Mouse (Mus musculus) MN1 (cell line): Measurements from ENCODE around the gene Il12rb1.

Experiments used
- DNase-seq: peaks from one replicate; pipeline ENCODE4 v3.0.0-alpha.2; 2016; ENCODE audit warnings: low spot score

Il12rb1 gene

GRCm38 (mm10) chr8:70808239-70808638 lies at the start of gene Il12rb1:
Il12rb1 (plus strand) TSS chr8:70808449.
- no peak for DNase-seq

DNA sequence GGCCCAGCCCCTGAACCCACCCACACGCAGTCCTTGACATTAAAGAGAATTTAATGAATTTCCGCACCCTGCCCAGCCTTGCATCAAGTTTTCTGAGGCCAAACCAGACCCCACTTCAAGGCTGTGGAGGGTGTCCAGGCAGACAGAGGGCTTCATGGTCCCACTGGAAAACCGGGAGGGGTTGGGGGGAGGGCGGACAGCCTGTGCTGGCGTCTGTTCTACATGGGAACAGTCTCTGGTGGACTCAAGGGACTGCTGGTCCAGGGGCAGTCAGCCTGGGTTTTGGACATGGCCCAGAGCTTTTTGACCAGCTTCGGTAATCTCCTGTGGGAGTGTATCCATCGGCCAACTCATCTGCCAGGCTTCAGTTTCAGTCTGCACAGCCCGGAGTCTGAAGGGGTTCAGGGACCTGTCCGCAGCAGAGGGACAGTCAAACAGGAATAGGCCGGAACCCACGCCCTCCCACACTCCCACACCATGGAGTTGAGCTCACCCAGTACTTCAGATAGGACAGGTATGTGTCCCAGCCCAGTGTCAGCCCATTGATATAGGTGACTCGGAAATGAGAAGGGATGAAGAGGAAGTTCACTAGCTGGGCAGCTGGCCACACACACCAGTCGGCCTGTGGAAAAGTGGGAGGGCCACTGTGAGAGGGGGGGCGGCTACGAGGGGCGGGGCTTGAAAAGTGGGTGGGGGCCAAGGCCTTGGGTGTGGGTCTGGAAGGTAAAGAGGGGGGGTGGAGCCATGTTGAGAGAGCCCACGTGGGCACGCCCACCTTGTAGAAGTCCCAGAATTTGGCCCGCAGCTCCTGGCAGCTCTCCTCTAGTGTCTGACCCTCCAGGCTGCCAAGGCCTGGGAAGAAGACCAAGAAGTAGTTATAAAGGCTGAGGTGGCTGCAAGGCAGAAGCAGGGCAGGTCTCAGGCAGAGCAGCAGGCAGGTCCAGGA lies 49.4 kb upstream of the Il12rb1 start:
- peak; percentile 77 for DNase-seq

GRCm38 (mm10) chr8:70760350-70760749 lies 47.9 kb upstream of the Il12rb1 start:
- peak; percentile 43 for DNase-seq

DNA sequence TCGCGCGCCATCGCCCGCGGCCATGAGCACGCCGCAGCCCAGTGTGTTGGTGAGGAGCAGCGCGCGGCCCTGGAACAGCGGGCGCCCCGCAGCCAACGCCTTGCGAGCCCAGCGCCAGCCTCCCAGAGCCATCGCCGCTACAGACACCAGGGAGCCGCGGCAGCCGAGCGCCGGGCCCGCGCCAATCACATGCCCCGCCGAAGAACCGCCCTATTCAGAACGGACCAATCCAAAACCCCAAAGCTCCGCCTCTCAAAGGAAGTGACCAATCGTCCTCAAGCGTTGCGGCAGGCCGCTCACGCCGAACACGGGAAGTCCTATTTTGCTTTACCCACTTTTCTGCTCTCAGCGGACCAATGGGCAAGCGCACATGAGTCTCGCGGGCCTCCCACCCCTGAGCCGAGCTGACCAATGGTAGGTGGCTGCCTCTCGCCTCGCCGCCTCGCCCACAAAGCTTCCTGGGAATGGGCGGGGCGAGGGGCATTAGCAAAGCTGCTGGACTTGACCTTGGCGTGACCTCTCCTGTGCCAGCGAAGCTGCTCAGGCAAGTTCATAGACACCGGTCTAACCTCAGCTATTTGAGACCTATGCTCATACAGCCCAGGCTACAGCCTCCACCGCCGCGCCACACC lies 47.4 kb upstream of the Il12rb1 start, which contains the start of gene Mpv17l2:
Gene Mpv17l2 (minus strand): TSS at position 172 of the 632 bp plus-strand sequence.
- peak; percentile 100 for DNase-seq

DNA sequence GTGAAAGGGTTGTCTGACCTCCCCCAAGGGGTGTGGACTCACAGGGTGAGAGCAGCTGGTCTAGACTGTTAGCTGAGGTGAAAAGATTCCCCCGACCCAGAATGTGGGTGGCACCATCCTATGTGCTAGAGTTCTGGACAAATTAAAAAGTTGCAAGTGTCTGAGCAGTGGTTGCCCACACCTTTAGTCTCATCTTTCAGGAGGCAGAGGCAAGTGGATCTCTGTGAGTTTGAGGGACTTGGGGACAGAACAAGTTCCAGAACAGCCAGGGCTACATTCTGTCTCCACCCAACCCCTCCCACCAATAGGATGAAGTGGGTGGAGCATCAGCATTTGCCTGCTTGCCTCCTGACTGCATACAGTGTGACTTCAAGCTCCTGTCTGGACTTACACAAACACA lies 46.1 kb upstream of the Il12rb1 start:
- no peak for DNase-seq

GRCm38 (mm10) chr8:70763354-70763753 lies 44.9 kb upstream of the Il12rb1 start:
- DNase-seq: peak; percentile 75

GRCm38 (mm10) chr8:70764026-70764425 lies 44.2 kb upstream of the Il12rb1 start:
- peak; percentile 59 for DNase-seq

- no peak for DNase-seq
Observed at GRCm38 (mm10) chr8:70764676-70765075, 43.6 kb upstream of the Il12rb1 start.

DNA sequence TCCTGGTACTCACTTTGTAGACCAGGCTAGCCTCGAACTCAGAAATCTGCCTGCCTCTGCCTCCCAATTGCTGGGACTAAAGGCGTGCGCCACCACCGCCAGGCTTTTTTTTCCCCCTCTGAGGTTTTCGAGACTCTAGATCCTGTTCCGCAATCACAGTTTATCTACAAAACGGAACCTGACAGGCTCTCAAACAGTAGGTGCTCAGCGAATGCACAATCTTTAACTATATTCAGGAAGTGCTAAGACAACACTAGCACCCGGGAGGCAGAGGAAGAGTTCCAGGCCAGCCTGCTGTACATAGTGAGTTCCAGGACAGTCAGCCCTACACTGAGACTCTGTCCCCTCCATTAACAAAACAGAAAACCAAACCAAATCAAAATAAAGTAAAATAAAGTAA lies 42.9 kb upstream of the Il12rb1 start:
- no peak for DNase-seq

- peak; percentile 77 for DNase-seq
Observed at GRCm38 (mm10) chr8:70765838-70766570, 42.2 kb upstream of the Il12rb1 start.

GRCm38 (mm10) chr8:70766571-70767440 lies 41.4 kb upstream of the Il12rb1 start:
- peak; percentile 97 for DNase-seq

DNA sequence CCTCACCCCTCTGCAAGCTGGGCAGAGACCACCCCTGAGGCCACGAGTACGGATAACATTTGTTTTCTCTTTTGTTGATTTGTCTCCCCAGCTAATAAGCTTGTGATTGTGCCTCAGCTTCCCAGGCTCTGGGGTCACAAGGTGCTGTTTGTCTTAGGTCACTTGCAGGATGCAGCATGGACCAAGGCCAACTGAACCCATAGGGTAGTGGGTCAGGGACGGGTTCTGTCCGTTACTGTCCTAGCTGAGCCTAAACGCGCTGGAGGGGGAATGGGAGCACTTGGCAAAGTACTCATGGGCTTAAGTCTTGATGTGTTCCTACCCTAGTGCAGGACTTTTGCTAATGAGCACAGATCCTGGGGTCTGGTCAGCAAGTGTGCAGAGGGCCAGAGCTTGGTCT lies 40.7 kb upstream of the Il12rb1 start:
- no peak for DNase-seq

- no peak for DNase-seq
Observed at GRCm38 (mm10) chr8:70768231-70768776, 39.9 kb upstream of the Il12rb1 start.

- no peak for DNase-seq
Observed at GRCm38 (mm10) chr8:70768956-70769355, 39.3 kb upstream of the Il12rb1 start.

- DNase-seq: peak; percentile 98
Observed at GRCm38 (mm10) chr8:70769359-70769758, 38.9 kb upstream of the Il12rb1 start.

- DNase-seq: no peak
Observed at GRCm38 (mm10) chr8:70769858-70770257, 38.4 kb upstream of the Il12rb1 start.

- no peak for DNase-seq
Observed at GRCm38 (mm10) chr8:70770748-70771147, 37.5 kb upstream of the Il12rb1 start.

DNA sequence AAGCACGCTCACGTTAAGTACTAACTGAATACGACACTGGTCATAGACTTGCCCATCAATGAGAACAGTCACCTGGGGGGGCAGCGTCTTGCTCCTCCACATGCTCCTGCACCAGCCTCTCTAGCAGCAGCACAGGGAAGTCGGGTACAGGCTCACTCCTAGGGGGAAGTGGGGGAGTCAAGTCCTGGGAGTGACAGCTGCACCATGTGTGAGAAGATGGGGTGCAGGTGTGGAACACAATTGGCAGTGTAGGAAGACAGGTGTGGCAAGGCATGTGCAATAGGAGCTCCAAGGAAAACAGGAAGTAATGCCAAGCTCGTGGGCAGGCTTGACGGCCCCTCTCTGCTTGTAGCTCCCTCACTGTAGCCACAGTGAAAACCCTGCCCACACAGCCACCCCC lies 37.0 kb upstream of the Il12rb1 start:
- no peak for DNase-seq

DNA sequence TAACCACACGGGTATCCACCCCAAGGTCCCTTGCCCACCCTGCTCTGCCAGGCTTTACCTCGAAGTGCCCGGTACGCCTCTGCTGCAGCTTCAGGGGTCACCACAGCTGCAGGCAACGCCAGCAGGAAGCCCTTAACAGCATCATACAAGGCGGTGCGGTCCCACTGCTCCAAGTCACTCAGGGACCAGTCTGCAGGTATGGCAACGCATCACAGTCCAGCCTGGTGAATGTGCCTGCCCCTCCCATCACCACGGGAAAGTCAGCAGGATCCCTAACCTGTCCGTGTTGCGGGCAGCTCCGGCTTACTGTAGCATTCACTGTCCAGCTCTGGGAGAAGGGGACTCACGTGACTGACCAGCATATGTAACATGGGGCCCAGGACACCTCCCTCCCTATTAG lies 36.2 kb upstream of the Il12rb1 start:
- DNase-seq: no peak

DNA sequence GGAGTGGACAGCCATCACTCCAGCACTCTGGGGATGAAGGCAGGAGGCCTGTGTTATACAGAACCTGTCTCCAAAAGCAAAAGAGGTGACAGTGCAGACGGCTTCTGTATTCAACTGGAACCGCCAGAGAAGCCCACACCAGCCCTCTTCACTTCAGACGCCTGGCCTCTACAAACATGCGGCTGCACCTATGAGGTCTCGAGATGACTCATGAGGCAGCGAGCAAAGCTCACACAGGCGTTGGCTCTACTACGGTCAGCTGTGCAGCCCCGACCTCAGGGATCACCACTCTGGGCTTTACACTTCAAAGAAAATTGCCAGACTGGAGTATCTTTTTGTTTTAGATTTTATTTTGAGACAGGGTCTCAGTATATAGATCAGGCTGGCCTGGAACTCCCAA lies 35.4 kb upstream of the Il12rb1 start:
- DNase-seq: peak; percentile 85

- DNase-seq: peak; percentile 88
Observed at GRCm38 (mm10) chr8:70773410-70773809, 34.8 kb upstream of the Il12rb1 start.
